Mouse (Mus musculus) E14TG2a.4 (cell line): ENCODE data around the gene Arfgap2.

Experiments used
- CTCF ChIP-seq: conservative IDR thresholded peaks from 2 replicates; pipeline ENCODE4 v1.5.1; 2014; ENCODE audit warnings: low read length
- NANOG ChIP-seq: IDR thresholded peaks from 2 replicates; pipeline ENCODE4 v1.6.1; 2014; ENCODE audit warnings: borderline replicate concordance, low read length, mixed read lengths
- POU5F1 ChIP-seq: IDR thresholded peaks from 2 replicates; pipeline ENCODE4 v1.6.1; 2014; ENCODE audit warnings: low read length, borderline replicate concordance

- TF ChIP-seq CTCF = no peak
- TF ChIP-seq POU5F1 = no peak
- no peak for TF ChIP-seq NANOG
Observed at GRCm38 (mm10) chr2:91257126-91257980, 7.4 kb upstream of the Arfgap2 start.
